Mouse (Mus musculus) left cerebral cortex, postnatal 4 days (tissue): ENCODE measurements around the gene Colgalt2. TPM values are rescaled to one million over a fixed set of nuclear protein-coding genes. Genes with fewer than 3 reads are reported as not detected.

Source experiments
- DNase-seq: peaks from one replicate; pipeline ENCODE4 v3.0.0-alpha.2; 2022
- intact Hi-C: fragments of 180-260 bp; cut with DNase I; formaldehyde crosslinking; loops from one replicate; pipeline ENCODE4 v1.15.1; 2025
- total RNA-seq, 2 experiments: library from RNA; stranded (reverse); gene quantifications; 2 replicates each; pipeline ENCODE4 v1.2.3; 2021

The Colgalt2 gene
- total RNA-seq, 2 experiments from 2014 or later = 6.7 to 8.1 TPM

DNA sequence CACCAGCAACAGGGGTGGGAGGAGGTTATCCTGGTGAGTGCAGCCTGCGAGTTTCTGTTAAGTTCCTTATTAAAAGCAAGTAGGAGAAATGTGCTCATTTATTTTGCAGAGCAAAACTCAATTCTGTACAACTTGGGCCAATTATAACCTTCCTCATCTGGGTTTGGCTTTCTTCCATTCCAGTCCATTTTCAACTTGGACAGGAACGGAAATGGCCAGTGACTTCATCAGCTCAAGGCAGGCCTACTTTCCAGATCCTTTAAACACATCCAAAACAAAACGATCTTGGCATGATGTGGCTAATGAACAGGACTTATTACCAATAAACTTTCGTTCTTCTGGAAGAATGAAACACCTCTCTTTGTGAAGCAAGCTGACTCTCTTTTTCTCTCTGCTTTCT, 76.5 kb downstream of the Colgalt2 start:
- intact Hi-C loops = no loop called here
- no peak for DNase-seq

- no peak for DNase-seq
- intact Hi-C loops = no loop called here
Measured at GRCm38 (mm10) chr1:152490842-152491241, 91.2 kb downstream of the Colgalt2 start.

DNA sequence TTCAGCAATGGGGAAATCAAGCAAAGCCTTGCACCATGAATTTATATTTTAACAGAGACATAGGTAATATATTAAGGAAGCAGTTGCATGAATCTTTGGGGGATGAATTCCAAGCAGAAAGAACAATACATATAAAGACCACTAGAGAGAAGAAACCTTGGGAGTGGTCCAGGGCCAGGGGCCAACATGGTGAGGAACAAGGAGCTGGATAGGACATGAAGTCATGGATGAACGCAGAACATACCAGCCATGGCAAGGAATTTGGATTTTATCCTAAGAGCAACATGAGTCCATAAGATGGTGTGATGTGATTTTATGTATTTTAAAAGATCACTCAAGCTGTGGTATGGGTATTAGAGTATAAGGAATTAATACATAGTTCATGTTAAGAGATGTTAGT, 92.6 kb downstream of the Colgalt2 start:
- DNase-seq = no peak
- intact Hi-C loops = no loop called here

GRCm38 (mm10) chr1:152496831-152497230, 97.2 kb downstream of the Colgalt2 start:
- DNase-seq = no peak
- intact Hi-C loops = no loop called here

GRCm38 (mm10) chr1:152497581-152497980, 98.0 kb downstream of the Colgalt2 start:
- no peak for DNase-seq
- intact Hi-C loops = no loop called here

DNA sequence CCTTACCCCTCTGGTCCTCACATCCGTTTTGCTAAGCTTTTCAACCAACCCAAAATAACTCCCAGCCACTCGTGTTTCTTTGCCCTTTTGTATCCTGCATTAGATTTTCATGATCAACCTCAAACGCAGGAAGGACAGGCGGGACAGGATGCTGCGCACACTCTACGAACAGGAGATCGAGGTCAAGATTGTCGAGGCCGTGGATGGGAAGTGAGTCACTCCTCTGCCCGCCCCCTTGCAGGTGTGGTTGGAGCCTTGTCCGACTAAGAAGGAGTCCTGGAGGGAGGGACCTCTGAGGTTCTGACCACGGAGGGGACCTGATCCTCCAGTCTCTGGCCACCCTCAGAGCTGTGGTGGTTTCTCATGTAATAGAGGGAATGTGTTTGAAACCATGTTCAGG, 100.2 kb downstream of the Colgalt2 start:
- intact Hi-C loops = no loop called here
- no peak for DNase-seq

DNA sequence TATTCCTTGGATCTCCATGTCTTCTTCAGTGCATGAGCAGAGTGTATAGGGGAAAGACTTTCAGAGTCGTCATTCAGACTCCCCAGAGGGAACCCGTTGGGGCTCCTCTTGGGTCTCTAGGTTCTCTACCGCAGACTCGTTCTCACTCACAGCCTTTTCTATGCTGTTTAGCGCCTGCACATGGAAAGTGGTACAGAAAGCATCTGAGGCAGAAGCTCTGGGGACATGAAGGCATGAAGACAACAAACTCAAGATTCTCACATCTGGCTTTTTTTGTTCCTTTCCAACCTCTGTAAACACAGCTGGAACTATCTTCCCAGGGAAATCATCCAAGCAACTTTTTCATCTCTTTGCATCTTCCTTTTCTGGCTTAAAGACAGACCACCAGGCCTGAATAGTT, 106.5 kb downstream of the Colgalt2 start:
- intact Hi-C loops = no loop called here
- no peak for DNase-seq

GRCm38 (mm10) chr1:152506726-152507125, 107.1 kb downstream of the Colgalt2 start:
- no peak for DNase-seq
- intact Hi-C loops = no loop called here

GRCm38 (mm10) chr1:152508481-152509220, 109.0 kb downstream of the Colgalt2 start:
- intact Hi-C loops = no loop called here
- no peak for DNase-seq

- intact Hi-C loops = no loop called here
- DNase-seq = no peak
Measured at GRCm38 (mm10) chr1:152511237-152511636, 111.6 kb downstream of the Colgalt2 start.

GRCm38 (mm10) chr1:152514256-152514655, 114.6 kb downstream of the Colgalt2 start:
- intact Hi-C loops = no loop called here
- DNase-seq = no peak

GRCm38 (mm10) chr1:152517057-152517570, 117.5 kb downstream of the Colgalt2 start:
- DNase-seq = no peak
- intact Hi-C loops = no loop called here

DNA sequence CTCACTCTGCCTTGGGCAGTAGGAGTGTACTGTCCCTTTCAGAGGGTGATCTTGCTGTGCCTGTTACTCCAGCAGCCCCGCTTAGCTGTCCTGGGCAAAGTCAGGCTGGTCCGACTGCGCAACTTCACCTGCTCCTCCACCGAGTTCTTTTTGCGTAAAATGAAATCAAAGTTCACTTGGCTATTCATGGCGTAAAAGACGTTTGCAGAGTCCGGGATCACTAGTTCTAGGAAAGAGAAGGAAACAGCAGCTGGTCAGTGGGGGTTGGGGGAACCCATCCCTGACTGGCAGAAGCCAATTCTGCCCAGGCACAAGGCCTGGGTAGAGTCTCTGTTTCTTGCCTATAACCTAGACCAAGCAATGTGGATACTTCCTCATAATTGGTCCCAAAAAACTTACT, 119.3 kb downstream of the Colgalt2 start:
- DNase-seq = no peak
- intact Hi-C loops = no loop called here

DNA sequence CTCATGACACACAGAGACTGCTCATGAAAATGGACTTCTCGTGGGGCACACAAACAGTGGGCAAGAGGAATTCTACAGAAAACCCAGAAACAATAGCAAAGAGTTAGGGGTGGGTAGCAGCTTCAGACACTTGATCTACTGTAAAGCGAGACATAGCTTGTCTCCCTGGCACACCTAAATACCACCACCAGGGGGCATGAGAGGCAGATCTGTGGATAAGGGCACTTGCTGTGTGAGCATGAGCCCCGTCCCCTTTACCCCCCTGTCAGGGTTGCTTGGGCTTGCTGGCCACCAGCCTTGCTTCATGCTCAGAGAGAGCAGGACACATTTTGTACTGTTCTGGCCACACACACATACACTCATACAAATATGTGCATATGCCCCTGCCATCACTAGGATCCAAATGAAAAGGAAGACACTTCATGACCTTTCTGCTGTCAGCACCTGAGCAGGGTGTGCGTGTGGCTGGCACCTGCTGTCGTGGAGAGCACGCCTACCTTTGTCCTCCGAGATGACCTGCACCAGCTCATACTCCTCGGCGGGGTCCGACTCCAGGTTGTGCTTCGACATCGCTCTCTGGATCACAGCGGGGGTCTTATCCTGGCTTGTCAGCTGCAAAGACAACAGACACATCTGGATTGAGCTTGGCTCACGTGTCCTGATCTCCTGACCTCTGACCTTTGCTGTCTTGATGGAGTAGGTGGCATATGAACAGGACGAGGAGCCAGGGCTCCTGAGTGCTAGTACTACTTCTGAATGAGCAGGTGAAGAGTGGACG, 121.4 kb downstream of the Colgalt2 start:
- DNase-seq = peak; percentile 72
- intact Hi-C loops = loop anchor here (10.0 kb wide), 1 partner anchor 324 kb away; no protein-coding TSS in a partner anchor

DNA sequence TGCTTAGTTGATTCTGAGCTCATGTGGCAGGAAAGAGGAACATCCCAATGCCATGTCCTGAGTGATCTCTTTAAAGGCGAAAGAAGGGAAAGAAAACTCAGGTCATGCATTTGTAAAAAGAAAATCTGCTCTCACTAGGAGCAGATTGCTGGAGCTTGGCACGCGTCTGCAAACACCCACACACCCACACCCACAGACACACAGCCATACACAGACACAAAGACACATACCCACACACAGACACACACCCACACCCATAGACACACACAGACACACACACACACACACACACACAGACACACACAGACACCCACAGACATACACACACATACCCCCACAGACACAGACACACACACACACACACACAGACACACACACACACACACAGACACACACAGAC, 122.6 kb downstream of the Colgalt2 start:
- no peak for DNase-seq
- intact Hi-C loops = loop anchor here (10.0 kb wide), 1 partner anchor 323 kb away; no protein-coding TSS in a partner anchor

DNA sequence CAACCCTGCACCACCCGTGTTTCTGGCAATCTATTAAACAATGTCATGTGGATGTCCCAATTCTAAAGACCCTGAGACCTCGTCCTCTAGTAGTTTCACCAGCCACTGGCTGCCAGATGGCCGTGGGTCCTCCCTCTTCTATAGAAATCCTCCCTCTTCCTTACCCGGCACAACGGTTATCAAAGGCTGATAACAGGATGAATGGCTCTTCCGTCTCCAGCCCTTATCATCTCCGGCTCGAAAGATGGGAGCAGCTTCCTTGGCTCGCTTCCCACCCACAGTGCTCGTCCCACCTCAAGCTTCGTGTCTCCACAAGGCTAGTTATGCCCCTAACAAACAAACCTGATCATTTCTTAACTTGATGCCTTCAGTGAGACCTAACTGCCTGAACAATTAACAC, 123.7 kb downstream of the Colgalt2 start:
- DNase-seq = no peak

DNA sequence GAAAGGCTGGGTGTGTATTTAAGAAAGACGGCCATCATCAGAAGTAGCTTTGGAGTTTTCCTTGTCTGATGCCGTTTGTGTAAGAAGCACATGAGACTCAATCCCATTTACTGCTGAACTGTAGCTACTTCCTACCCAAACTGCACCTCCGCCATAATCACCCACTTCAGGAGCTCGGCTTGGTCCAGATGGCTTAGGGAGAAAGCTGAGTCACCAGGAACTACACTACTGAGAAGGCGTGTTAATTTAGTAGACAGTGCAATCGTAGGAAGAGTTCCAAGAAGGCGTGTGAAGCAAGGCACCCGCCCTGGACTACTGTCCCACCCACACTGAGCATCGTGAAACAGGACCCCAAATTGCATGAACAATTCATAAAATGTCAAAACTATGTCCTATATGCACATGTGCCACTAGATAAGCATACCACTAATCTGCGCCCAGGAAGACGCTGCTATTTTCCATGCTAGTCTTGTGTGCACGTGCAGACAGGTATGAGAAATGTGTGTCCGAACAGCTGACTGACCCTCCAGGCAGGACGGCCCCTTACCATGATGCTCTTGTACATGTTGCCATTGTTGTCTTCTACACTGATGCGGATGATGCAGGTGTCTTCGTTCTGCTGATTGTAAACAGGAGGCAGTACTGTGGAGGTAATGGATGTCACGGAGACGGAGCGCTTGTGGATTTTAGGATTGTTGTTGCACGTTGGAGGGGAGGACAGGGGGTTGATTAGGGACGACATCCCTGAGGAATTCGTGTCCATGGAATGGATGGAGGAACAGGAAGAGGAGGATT, 124.7 kb downstream of the Colgalt2 start:
- intact Hi-C loops = loop anchor here (2.0 to 10.0 kb wide), 2 partner anchors 223 to 321 kb away; no protein-coding TSS in a partner anchor
- DNase-seq = no peak

More for the DNA sequence above, 123.7 kb downstream of the Colgalt2 start:
- intact Hi-C loops = loop anchor here (10.0 kb wide), 1 partner anchor 322 kb away; no protein-coding TSS in a partner anchor

DNA sequence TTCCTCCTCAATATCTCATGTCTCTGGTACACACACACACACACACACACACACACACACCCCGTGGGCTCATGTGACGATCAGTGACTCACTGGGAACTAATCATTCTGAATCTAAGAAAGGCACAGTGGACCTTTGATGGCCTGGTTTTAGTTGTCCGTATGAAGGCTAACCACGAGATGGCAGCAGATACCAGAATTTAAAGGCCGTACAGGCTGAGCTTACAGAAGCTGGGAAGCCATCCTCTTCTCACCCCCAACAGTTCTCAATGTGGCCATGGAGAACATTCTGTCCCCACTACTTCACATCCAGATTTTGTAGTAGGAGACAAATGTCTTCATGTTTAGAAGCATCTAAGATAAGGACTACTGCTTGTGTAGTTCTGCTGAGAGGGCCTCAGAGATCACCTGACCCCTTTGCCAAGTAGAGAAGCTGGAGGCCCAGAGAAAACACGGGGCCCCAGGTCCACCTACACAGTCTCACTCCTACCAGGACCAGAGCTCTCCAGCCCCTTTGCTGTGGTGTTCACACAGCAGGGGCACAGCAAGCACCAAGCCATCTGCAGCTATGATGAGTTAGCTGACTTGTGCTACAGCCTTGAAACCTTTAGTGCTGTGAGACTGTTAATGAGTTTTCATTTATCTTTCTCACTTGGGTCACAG, 125.5 kb downstream of the Colgalt2 start:
- intact Hi-C loops = loop anchor here (2.0 to 10.0 kb wide), 2 partner anchors 222 to 320 kb away; no protein-coding TSS in a partner anchor
- DNase-seq = peak; percentile 68

DNA sequence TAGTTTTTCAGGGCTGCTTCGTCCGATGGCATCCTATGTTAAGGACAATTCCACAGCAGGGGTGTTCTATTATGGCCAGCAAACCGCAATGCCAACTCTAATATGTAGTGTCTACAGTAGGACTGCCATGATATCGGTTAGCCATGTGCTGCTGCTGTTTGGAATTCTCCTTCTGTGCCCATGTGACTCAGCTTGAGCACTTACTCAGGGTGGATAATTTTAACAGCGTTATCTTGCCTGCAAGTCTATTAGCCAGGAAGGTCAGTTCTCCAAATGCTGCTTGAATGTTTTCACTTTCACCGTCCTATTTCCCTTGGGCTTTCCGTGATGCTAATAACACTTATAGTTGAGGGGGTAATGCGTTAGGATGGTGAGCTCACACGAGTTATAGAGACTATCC, 126.5 kb downstream of the Colgalt2 start:
- intact Hi-C loops = loop anchor here (10.0 kb wide), 1 partner anchor 319 kb away; no protein-coding TSS in a partner anchor
- DNase-seq = no peak

GRCm38 (mm10) chr1:152528214-152528613, 128.6 kb downstream of the Colgalt2 start:
- no peak for DNase-seq
- intact Hi-C loops = loop anchor here (10.0 kb wide), 1 partner anchor 317 kb away; no protein-coding TSS in a partner anchor
